16 mouse cellular contexts compared by ENCODE assay signal in genomic region chrX:159140554-159140953, GRCm38 (mm10).
"Had no signal": no experiment of that assay in that cellular context is flagged by ENCODE, and none has a peak within 500 bp of the region (broad histone marks: within the 10 kb centered on the region; RNA-seq: fewer than 3 reads in every experiment).

No protein-coding gene starts in this region.

- H3K4me3 ChIP-seq: neural tube, embryonic 13.5 days; neural tube, embryonic 15.5 days; stomach, embryonic 15.5 days had no signal

- H3K27ac ChIP-seq: neural tube, embryonic 13.5 days; neural tube, embryonic 15.5 days; stomach, embryonic 15.5 days; stomach, postnatal 0 days had no signal

- H3K4me1 ChIP-seq: neural tube, embryonic 13.5 days; neural tube, embryonic 15.5 days; stomach, embryonic 15.5 days had no signal

- H3K9me3 ChIP-seq: neural tube, embryonic 13.5 days; neural tube, embryonic 15.5 days; stomach, embryonic 15.5 days had no signal

- H3K27me3 ChIP-seq: neural tube, embryonic 13.5 days; neural tube, embryonic 15.5 days; stomach, embryonic 15.5 days had no signal

- DNase-seq: retina, postnatal 1 day; right cerebral cortex, adult 18-20 months; right cerebral cortex, postnatal 14 days; right cerebral cortex, postnatal 25 days; right cerebral cortex, postnatal 4 days; spleen, adult 18-20 months; thymus, adult 18-20 months; thymus, adult 2 months; thymus, postnatal 14 days; thymus, postnatal 25 days; thymus, postnatal 36 days; thymus, postnatal 4 days had no signal

- H3K36me3 ChIP-seq: neural tube, embryonic 13.5 days; neural tube, embryonic 15.5 days; stomach, embryonic 15.5 days had no signal

- H3K9ac ChIP-seq: neural tube, embryonic 13.5 days; neural tube, embryonic 15.5 days; stomach, embryonic 15.5 days had no signal
